Mouse (Mus musculus): ENCODE data around the gene Polrmt.
"Not testable (repeated sequence)": the region's sequence is repeated elsewhere in the genome, so short reads cannot be mapped to it uniquely, and the experiment has no call there.

The Polrmt gene

DNA sequence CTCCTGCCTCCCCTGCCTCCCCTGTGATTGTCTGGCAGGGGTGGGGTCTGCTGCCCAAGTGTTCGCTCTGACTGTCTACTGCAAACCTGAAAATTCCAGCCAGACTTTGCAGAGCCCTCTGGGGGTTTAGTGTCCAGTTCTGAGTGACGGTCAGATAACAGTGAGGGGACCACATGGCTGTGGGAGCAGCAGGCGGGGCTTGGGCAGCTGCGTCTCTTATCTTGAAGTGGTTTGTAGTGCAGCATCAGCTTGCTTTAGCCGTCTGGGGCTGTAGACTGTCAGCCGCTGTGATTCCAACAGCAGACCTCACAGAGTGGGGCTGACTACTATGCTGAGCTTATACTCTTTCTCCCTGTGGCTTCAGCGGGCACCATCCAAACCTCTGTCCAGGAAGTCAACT is 37.1 kb downstream of the Polrmt start:
- DNase-seq (ENCODE audit: low read depth, low spot score): no peak

DNA sequence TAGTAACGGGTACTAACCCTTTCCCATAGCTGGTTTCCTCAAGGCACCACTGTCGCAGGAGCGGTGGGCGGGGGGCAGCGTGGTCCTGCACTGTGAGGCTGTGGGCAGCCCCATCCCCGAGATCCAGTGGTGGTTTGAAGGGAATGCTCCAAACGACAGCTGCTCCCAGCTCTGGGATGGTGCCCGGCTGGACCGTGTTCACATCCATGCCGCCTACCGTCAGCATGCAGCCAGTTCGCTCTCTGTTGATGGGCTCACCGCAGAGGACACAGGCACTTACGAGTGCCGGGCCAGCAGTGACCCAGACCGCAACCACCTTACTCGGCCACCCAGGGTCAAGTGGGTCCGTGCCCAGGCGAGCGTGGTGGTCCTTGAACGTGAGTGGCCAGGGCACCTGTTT is 37.7 kb downstream of the Polrmt start:
- no peak for DNase-seq (ENCODE audit: low read depth, low spot score)

DNA sequence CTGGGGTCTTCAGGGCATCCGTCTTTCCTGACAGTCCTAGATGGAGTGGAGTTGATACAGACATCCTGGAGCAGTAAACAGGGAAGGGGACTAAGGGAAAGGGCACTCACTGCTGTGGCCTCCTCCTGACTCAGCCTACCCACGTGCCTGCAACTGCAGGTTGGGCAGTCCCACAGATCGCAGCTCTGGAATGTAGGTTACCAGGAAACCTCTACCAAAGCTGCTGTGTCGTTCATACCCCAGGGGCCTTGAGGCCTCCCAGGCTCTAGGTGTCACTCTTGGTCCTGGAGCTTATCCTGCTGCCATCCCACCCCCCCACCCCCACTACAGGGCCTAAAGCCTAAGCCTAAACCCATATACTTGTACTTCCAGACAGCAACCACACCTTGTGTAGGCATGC is 38.6 kb downstream of the Polrmt start:
- peak; percentile 79 for DNase-seq (ENCODE audit: low read depth, low spot score)

DNA sequence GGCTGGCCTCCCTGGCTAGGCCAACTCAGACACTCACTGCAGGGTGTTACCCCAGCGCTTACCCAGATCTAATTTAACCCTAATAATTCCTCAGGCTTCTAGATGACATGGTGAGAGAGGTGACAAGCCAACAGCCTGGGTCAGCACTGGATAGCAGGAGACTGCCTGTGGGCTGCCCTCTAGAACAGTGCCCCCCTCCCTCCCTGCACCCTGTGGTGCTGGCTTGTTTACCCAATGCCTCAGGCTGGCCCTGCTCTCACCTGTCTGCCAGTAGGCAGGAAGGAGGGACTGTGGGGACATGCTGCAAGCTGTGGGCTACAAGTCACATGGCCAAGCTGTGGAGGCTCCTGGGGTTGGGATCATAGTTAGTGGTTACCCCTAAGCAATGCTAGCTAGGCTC is 39.2 kb downstream of the Polrmt start:
- DNase-seq (ENCODE audit: low read depth, low spot score): no peak

DNA sequence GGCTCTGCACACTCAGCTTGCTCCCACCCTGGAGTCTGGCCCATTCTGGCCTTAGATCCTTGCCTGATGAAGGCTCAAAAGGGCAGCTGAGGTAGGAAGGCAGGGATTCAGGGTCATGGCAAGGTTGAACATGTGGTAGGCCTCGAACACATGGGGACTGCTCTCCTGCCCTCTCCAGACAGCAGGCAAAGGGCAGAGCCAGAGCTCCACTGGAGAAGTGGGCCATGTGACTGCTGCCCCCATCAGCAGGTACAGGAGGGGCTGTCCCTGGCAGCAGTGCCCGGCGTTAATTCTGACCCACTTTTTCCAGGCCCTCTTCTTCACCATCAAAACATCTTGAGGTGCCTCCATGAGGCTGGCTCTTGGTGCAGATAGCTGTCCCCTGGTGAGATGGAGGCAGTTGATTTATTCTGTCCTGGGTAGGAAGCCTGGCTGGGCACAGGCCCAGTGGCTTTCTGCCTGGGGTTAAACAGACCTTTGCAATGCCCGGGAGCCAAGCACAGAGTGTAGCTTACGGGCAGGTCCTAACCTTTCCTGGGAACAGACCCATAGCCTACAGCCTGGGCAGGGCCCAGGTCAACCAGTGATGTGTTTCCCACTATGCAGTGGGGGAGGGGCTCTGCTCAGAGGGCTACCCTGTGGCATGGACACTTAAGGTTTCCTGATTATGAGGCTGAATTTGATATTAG is 39.8 kb downstream of the Polrmt start:
- no peak for DNase-seq (ENCODE audit: low read depth, low spot score)

DNA sequence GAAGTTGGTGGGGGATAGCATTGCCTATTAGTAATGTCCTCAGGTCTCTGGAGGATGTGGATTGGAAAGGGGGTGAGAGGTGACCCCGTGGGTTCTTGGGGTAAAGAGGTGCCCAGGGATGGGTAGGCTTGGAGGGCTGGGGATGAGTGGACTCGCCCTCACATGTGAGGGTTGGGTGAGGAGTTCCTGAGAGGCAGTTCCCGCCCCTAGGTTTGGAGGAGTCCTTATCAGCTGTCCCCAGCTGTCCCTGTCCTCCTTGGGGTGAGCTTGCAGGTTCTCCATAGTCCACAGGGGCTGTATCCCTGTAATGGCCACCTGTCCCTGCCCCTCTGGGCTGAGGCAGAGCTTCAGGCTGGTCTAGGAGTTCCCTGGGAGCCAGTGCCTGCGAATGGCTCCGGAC is 40.4 kb downstream of the Polrmt start:
- DNase-seq (ENCODE audit: low read depth, low spot score): no peak

DNA sequence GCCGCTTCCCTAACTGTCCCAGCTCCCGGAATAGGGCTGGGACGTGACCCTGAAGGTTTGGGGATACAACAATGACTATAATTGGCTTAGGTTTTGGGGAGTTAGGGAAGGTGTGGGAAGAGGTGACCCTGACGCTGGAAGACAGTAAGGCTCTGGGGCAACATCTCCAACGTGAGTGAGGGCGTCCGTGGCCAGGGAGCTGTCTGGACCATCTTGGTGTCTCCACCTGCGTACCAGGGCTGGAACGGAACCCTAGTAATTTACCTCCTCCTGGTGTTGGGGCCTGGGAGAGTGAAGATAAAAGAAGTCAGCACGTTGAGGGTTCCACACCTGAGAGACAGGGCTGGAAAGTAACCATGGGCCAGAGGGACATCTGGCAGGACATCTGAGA is 41.4 kb downstream of the Polrmt start:
- DNase-seq (ENCODE audit: low read depth, low spot score): no peak

DNA sequence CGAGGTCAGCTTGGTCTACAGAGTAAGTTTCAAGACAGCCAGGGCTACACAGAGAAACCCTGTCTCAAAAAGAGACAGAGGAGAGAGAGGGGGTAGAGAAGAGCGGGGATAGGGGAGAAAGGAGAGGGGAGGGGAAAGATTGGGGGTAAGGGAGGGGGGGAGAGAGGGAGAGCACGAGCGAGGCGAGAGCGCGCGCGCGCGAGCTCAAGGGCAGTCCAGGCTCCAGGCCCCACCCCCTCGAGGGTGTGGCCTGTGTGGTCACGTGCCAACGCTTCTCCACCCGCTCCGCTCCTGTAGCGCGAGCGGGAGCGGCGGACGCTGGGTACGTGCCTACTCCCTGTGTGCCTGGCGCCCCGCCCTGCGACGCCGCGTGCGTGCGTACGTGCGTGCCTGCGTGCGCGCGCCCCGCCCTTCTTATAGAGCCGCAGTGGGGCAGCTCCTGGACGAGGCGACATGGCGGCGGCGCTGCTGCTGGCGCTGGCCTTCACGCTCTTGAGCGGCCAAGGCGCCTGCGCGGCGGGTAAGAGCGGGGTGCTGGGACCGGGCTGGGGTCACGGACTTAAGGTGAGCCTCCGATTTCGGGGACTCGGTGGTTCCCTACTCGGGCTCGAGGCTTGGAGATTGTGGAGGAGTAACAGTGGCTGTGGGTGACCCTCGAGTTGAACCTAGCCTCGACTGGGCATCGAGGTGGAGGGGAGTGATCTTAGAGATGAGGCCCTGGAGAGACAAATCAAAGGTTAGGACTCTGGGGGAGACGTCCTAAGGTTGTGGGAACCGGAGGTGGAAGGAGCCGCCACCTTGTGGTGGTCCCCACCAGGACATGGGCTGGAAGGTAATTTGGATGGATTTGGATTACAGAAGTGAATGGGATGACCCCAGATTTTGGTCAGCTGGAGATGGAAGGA is 42.1 kb downstream of the Polrmt start, which contains the start of gene Bsg:
TSS of gene Bsg (plus strand) at position 427 of the 905 bp plus-strand sequence.
- peak; percentile 99 for DNase-seq (ENCODE audit: low read depth, low spot score)

DNA sequence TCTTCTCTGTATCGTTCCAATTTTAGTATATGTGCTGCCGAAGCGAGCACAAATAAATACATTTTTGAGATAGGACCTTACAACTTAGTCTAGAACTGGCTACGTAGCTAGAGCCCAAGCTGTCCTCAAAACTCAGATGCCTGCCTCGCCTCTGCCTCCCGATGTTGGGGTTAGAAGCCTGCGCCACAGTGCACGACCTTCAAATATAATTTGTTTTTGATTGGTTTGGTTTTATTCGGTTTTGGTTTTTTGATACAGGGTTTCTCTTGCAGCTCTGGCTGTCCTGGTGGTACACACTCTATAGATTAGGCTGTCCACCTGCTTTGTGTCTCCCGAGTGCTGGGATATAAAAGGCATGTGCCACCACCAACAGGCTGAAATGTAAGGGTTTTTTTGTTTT is 42.8 kb downstream of the Polrmt start:
- DNase-seq (ENCODE audit: low read depth, low spot score): no peak

DNA sequence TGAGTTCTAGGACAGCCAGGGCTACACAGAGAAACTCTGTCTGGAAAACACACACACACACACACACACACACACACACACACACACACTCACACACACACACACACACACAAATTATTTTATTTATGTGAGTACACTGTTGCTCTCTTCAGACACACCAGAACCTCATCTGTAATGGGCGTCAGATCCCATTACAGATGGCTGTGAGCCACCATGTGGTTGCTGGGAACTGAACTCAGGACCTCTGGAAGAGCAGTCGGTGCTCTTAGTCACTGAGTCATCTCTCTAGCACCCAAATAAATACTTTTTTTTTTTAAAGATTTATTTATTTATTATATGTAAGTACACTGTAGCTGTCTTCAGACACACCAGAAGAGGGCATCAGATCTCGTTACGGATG is 43.4 kb downstream of the Polrmt start:
- DNase-seq (ENCODE audit: low read depth, low spot score): not testable (repeated sequence)

DNA sequence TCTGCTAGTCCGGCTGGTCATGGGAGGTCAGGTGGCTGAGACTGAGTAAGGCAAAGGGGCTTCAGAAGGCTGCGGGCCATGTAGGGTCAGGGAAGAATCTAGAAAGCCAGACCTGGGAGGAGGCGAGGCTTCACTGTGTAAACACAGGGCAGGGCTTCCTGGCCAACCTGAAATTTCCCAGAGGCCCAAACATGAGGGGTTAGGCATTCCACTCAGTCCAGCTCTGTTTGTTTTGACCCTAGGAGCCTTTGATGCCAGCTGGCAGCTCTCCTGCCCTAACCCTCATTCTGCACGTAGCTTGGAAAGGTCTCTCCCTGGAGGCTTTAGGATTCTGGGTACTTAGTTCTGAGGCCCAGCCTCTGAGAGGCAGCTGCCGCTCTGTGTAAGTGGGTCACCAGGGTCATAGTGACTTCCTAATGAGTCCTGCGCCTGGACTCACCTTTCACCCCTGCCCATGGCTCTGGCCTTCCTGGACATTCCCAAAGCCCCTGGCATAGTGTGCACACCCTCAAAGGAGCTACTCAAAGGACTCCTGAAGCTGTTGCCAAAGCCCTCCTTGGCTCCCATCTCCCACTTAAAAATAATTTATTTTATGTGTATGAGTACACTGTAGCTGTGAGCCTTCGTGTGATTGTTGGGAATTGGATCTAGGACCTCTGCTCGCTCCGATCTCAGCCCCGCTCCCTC is 44.8 kb downstream of the Polrmt start:
- DNase-seq (ENCODE audit: low read depth, low spot score): no peak

DNA sequence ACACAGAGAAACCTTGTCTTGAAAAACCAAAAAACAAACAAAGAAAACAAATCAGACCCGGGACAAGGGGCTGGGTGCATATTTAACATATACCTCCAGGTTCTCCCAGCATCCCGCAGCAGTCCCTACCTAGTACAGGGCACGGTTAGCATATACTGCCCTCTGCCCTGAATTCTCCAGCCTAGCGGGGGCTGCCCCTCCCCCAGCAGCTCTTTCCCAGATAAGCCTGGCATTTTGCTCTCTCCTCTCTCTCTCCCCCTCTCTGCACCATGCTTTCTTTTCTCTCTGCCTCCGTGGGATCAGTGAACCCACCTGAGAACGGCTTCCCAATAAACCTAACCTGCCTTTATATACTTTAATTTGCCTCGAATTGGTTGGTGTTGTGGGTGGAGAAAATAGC is 45.7 kb downstream of the Polrmt start:
- no peak for DNase-seq (ENCODE audit: low read depth, low spot score)

DNA sequence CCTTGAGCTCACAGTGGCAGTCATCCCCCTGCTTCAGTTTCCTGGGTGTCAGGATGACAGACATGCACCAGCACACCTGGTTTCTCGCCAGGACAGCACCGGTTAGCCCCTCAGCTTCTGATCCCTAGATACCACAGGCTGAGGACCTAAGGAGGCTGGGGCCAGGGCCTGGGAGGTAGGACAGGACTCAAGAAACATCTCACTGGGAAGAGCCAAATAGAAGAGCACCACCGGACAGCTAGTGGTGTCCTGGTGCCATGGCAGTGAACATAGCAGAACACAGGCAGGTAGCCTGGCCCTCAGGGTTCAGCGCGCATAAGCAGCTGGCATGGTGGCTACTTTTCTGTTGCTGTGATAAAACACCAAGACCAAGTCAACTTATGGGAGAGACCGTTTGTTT is 47.9 kb downstream of the Polrmt start:
- no peak for DNase-seq (ENCODE audit: low read depth, low spot score)

DNA sequence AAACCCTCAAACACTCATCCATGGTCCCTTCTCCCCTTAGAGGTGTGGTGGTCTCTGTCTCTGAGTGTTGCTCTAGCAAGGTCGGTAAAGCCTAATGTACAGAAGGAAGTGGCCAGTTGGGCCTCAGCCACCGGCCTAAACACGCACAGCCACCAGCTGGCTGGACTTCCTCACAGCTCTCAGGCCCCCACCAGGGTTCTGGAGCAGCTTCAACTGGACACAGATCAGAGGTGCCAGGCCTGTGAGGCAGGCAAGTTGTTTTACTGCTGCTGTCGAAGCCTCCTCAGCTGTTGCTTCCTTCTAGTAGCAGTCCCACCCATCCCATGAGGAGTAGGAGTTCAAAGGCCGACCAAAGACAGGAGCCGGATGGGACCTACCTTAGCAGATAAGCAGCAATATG is 48.5 kb downstream of the Polrmt start:
- no peak for DNase-seq (ENCODE audit: low read depth, low spot score)

DNA sequence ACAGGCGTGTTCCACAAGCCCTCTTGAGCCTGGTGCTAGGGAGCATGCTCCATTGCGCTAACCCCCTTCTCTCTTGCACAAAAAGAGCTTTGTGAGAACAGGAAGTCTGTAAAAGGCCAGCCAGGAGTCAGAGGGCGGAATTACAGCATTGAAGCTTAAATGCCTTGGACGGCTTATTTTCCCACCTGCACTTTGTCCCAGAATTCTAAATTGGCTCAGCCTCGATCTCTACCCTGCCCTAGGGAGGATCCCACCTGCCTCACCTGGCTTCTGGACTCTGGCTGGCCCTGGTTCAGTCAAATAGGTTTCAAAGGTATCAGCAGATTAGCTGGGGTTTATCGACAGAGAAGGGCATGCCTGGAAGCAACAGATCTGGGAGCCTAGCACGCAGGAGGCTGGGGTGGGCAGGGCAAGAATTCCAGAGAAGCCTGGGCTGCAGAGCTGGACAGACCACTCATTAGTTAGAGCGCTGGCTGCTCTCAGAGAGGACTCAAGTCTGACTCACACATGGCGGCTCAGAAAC is 50.2 kb downstream of the Polrmt start:
- no peak for DNase-seq (ENCODE audit: low read depth, low spot score)

DNA sequence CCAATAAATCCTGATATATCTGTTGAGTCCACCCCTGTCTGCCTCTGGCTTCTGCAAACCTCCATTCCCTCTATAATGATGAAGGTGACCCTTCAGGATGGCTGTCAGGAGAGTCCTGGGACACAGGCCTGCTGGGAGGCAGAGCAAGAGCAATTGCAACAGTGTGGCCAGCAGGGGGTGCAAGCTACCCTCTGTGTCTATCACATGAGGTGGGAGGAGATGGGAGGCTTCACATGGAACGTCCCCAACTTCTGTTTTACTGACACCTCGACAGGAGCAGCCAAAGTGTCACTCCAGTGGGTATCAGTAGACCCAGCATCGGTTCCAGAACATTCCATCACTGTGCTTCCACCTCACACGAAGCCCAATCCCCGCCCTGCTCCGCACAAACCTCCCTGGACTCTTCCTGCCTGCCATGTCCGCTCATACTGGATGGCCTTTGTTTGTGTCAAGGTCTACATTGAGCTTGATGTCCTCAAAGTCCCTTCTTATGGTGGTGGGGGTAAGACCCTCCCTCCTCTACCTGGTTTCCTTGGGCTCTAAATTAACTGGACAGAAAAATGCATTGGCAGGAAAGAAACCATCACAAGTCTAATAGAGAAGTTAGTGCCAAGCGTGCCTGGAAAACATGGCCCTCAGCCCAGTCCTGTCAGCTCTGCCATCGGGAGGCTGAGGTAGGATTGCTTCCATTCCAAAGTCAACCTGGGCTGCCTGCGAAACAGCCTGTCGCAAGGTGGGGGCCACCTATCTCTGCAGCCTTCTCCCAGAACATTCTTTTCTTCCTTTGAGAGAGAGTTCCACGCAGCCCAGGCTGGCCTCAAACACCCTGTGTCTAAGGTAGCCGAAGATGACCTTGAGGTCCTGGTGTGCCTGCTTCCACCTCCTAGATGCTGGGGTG is 50.9 kb downstream of the Polrmt start:
- peak; percentile 85 for DNase-seq (ENCODE audit: low read depth, low spot score)

DNA sequence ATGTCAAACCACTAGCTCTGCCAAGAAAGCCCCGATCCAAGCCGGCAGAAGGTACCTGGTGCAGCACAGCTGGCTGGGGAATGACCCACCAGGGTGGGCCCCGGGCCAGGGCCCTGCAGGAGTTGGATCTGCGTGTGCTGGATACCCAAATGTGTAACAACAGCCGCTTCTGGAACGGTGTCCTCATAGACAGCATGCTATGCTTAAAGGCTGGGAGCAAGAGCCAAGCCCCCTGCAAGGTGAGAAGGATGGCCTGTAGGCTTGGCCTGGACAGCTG is 52.1 kb downstream of the Polrmt start:
- no peak for DNase-seq (ENCODE audit: low read depth, low spot score)

DNA sequence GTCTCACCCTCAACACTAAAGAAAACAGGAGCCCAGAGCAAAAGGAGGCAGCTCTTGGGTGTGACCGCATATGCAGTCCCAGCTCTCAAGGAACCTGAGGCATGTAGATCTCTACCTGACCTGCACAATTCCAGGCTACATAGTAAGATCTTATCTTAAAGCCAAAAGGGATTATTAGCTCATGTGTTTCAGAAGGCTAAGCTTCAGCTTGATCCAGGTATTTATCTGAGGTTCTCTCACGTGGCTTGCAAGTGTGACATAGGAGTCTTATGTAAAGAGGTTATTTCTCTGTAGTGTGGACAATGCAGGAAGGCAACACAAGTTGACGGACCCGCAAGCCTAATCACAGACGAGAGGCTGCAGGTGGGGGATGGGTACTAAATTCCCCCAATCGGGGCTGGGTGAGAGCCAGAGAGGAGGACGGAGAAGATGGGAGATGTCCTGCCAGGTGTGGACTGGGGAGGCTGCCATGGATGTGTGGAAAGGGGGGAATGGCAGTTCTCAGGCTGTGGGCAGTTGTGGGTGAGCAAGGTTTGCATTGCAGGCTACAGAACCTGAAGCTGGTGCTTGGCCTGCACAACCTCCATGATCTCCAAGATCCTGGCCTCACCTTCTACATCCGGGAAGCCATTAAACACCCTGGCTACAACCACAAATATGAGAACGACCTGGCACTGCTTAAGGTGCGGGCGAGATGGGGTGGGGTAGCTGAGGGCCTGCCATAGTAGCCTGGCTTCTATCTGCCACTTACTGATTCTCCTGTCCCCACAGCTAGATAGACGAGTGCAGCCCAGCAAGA is 52.6 kb downstream of the Polrmt start:
- DNase-seq (ENCODE audit: low read depth, low spot score): no peak

DNA sequence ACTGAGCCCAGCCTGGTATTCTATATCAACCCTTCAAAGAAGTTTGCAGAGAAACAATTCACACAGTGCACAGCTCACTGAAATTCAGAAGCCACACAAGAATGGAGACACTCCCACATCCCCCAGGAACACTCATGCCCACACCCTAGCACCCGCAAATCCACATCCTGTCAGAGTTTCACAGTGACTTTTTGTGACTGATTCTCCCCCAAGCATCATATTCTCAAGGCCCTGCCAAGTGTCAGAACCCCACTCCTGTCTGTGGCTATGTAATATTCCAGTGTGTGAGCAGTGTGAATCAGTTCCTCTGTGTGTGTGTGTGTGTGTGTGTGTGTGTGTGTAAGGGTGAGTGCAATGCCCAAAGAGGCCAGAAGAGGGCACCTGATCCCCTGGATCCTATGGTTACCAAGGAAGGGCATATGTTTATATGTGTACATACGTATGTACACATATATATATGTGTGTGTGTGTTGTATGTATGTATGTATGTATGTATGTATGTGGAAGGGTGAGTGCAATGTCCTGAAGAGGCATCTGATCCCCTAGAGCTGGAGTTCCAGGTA is 54.3 kb downstream of the Polrmt start:
- no peak for DNase-seq (ENCODE audit: low read depth, low spot score)

DNA sequence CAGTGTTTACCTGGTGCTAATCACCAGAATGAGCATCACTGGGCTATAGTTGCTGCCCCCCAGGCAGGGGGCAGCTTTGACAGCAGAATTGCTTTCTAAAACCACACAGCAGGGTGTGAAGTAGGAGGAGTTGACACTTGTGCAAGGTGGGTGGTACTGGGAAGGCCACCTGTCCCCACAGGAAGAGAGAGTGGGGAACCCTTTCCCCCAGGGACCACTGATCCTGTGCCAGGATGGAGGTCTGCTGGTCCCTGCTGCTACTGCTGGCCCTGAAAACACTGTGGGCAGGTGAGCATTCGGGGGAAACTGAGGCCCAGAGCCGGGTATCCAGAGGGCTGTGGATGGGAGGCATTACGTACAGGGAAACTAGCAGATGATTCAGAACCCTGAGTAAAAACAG is 57.2 kb downstream of the Polrmt start:
- no peak for DNase-seq (ENCODE audit: low read depth, low spot score)

Measured in ES-CJ7 (cell line).